Mouse (Mus musculus): ENCODE results near the gene Dlg4.

DNA sequence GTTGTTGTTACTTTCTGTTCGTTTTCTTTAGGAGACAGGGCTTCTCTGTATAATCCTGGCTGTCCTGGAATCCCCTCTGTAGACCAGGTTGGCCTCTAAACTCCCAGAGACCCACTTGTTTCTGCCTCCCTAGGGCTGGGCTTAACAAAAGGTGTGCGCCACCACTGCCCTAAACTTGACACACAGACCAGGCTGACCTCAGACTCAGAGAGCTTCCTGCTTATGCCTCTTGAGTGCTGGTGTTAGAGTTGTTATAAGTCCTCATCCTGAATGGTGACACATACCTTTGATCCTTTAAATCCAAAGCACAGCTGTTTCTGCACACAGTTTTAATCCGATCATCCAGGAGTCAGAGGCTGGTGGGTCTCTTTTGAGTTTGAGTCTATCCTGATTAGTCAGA, 23.8 kb upstream of the Dlg4 start:
- TF ChIP-seq TAL1 (IDR thresholded peaks at IDR 0.05; ENCODE audit: low read length), result no peak
- no peak for TF ChIP-seq GATA1 (IDR thresholded peaks at IDR 0.05; ENCODE audit: low read length)
